ENCODE assay signal across 8 mouse cellular contexts in the genomic region with DNA sequence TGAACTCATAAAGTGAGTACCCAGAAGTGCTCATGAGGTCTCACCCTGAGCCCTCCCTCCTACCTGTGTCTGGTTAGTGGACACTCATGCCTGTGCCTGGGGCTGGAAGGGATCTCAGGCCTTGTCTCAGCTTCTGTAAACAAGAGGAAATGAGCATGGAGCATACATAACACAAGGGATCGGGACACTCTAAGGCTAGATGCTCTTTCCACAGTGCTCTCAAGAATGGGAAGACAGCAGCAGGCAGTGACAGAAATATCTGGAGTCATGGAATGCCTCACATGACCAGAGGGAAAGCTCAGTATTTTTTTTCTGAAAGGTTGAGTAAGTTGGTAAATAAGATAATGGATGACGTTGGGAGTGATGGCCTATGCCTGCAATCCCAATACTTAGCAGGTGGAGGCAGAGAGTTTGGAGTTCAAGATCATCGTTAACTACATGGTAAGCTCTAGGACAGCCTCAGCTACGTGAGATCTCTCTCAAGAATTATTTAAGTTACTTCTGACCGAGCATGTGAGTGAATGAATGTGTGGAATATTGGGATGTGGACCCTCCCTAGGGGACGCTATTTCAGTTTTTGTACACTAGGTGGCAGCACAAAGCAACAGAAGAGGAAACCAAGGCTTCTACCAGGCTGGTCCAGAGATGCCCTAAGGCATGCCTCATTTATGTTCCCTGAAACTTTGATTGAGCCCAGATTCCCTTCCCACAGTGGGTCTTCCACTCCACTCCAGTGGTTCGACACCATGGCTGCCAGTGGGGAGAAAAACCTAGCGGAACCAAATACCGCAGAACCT. TPM values are rescaled to one million over a fixed set of nuclear protein-coding genes. Genes with fewer than 3 reads are reported as not detected.
DNase-seq lines count a peak whose midpoint lies in the region; ATAC-seq and TF ChIP-seq lines count a peak whose summit lies in the region.

No protein-coding gene starts in this region.

- no peaks in the 10 kb centered on the region; the same call in 1 of the 2 replicates for H3K27me3 ChIP-seq in heart, adult 2 months (ENCODE audit: control insufficient read depth, insufficient read depth, low read length)
- H3K27me3 ChIP-seq in forebrain, embryonic 15.5 days = no peaks in the 10 kb centered on the region
- H3K27me3 ChIP-seq in lung, embryonic 14.5 days (ENCODE audit: insufficient read depth, low read length) = peaks cover 32% of the 10 kb centered on the region

- H3K27ac ChIP-seq in heart, adult 2 months = no peak overlapping the region
- H3K27ac ChIP-seq in forebrain, embryonic 15.5 days (replicated peaks) = peak overlapping the region; percentile 51; the same call in 1 of the 2 replicates
- no peak overlapping the region for H3K27ac ChIP-seq in lung, embryonic 14.5 days (ENCODE audit: low read depth)

- H3K36me3 ChIP-seq in heart, adult 2 months (ENCODE audit: control insufficient read depth, insufficient read depth, low read length) = no peaks in the 10 kb centered on the region
- H3K36me3 ChIP-seq in forebrain, embryonic 15.5 days = no peaks in the 10 kb centered on the region
- H3K36me3 ChIP-seq in lung, embryonic 14.5 days (ENCODE audit: insufficient read depth) = no peaks in the 10 kb centered on the region

- no peak overlapping the region for H3K4me3 ChIP-seq in heart, adult 2 months
- no peak overlapping the region for H3K4me3 ChIP-seq in forebrain, embryonic 15.5 days
- no peak overlapping the region for H3K4me3 ChIP-seq in lung, embryonic 14.5 days (ENCODE audit: low read depth, low read length)

- no peaks in the 10 kb centered on the region for H3K4me1 ChIP-seq in heart, adult 2 months (ENCODE audit: control insufficient read depth, insufficient read depth, low read length)
- H3K4me1 ChIP-seq in forebrain, embryonic 15.5 days = peaks cover 11% of the 10 kb centered on the region
- no peaks in the 10 kb centered on the region for H3K4me1 ChIP-seq in lung, embryonic 14.5 days (ENCODE audit: insufficient read depth)

- 29% methylated on average over 9 of the region's 9 CpGs for WGBS in heart, adult 2 months
- 28% methylated on average over 9 of the region's 9 CpGs for WGBS in forebrain, embryonic 15.5 days
- WGBS in lung, embryonic 14.5 days = 27% methylated on average over 9 of the region's 9 CpGs

- no peaks in the 10 kb centered on the region for H3K79me2 ChIP-seq in heart, adult 2 months (replicated peaks; ENCODE audit: control insufficient read depth, insufficient read depth, low read length)

- no peak for TF ChIP-seq EP300 in heart, adult 2 months (IDR thresholded peaks at IDR 0.05; ENCODE audit: insufficient read depth, low read depth, low read length)

- peak; percentile 88 for TF ChIP-seq CTCF in heart, adult 2 months (IDR thresholded peaks at IDR 0.05)
- peak; percentile 87 for TF ChIP-seq CTCF in lung, embryonic 14.5 days (IDR thresholded peaks at IDR 0.05; ENCODE audit: low read depth)

- H3K9ac ChIP-seq in heart, adult 2 months (ENCODE audit: low read depth, low read length) = no peak overlapping the region
- H3K9ac ChIP-seq in forebrain, embryonic 15.5 days (replicated peaks) = no peak overlapping the region
- no peak overlapping the region for H3K9ac ChIP-seq in lung, embryonic 14.5 days

- peak in 1 of 2 experiments; percentile 29 for DNase-seq in heart, adult 2 months
- DNase-seq in heart, adult 11 months = no peak
- peak; percentile 59 for DNase-seq in B cell, adult 2 months
- DNase-seq in c-Kit-positive CD71-positive TER-119-positive erythroid progenitor cells, embryonic 14.5 days (ENCODE audit: low spot score) = peak; percentile 38
- peak; percentile 81 for DNase-seq in lung, embryonic 14.5 days
- DNase-seq in retina, postnatal 1 day = peak; percentile 84
- no peak for DNase-seq in spleen, postnatal 14 days (ENCODE audit: low spot score in 2 of 2)

- no peak for TF ChIP-seq POLR2A in heart, adult 2 months (IDR thresholded peaks at IDR 0.05; ENCODE audit: insufficient read depth, low read depth, low read length)

- H3K9me3 ChIP-seq in forebrain, embryonic 15.5 days = no peaks in the 10 kb centered on the region
- H3K9me3 ChIP-seq in lung, embryonic 14.5 days (ENCODE audit: low read depth, low read length) = no peaks in the 10 kb centered on the region

- no peak overlapping the region for H3K4me2 ChIP-seq in forebrain, embryonic 15.5 days (replicated peaks)
- H3K4me2 ChIP-seq in lung, embryonic 14.5 days = no peak overlapping the region

- ATAC-seq in forebrain, embryonic 15.5 days (replicated peaks) = peak; percentile 88
- ATAC-seq in lung, embryonic 14.5 days (ENCODE audit: insufficient read depth) = no peak

- intact Hi-C loops in heart, adult 2 months (cut with DNase I) = loop anchor here (1.0 kb wide), 1 partner anchor 50 kb away; no protein-coding TSS in a partner anchor

RNA-seq across cellular contexts. Expression of a gene that starts 49.8 kb away (rescaled TPM):
- 100 to 1,000 TPM; 118 to 129 TPM for total RNA-seq in heart, adult 2 months (2021)
- 119 and 122 TPM in 2 replicates for polyA plus RNA-seq in heart, adult 2 months (2012; rRNA removed)
- polyA plus RNA-seq in forebrain, embryonic 15.5 days (2015; fragmentation: Nextera tagmentation; extraction: Ambion mirVana) = 20.1 and 21.3 TPM in 2 replicates
- polyA plus RNA-seq in lung, embryonic 14.5 days (2014; fragmentation: Nextera tagmentation; extraction: Ambion mirVana) = 24.7 and 25.4 TPM in 2 replicates

Comparison
In these comparisons a context has a peak if more than half of its experiments do, and no peak if none do; other contexts are left out.
1. DNase-seq: peak in B cell, adult 2 months (2 of 2), c-Kit-positive CD71-positive TER-119-positive erythroid progenitor cells, embryonic 14.5 days (single experiment), lung, embryonic 14.5 days (single experiment) and retina, postnatal 1 day (single experiment); none in heart, adult 11 months (single experiment) and spleen, postnatal 14 days (0 of 2).